Mouse (Mus musculus) heart, postnatal 14 days (tissue): ENCODE results near the gene Gm37240. TPM values are rescaled to one million over a fixed set of nuclear protein-coding genes. Genes with fewer than 3 reads are reported as not detected.
A peak's percentile ranks its signal among the peaks of the same experiment; 100 is the strongest.

ENCODE experiments used
- DNase-seq, 2 experiments: peaks; one replicate each; pipeline ENCODE4 v3.0.0; 2021 to 2022
- intact Hi-C: fragments of 180-260 bp; cut with DNase I; formaldehyde crosslinking; loops from one replicate; pipeline ENCODE4 v1.15.1; 2025
- total RNA-seq, 2 experiments: library from RNA; stranded (reverse); gene quantifications; 2 replicates each; pipeline ENCODE4 v1.2.3; 2021

The Gm37240 gene
- total RNA-seq, 2 experiments from 2014 or later, result 39.0 to 42.7 TPM

GRCm38 (mm10) chr3:85378703-85379395 lies 508.5 kb downstream of the Gm37240 start:
- intact Hi-C loops, result loop anchor here (5.0 to 10.0 kb wide), 3 partner anchors 133 to 454 kb away; no protein-coding TSS in a partner anchor
- DNase-seq, result no peak

- DNase-seq, result peak; percentile 46 to 65
- intact Hi-C loops, result loop anchor here (5.0 to 10.0 kb wide), 3 partner anchors 134 to 453 kb away; no protein-coding TSS in a partner anchor
These were observed 509.2 kb downstream of the Gm37240 start for GRCm38 (mm10) chr3:85377946-85378702.

GRCm38 (mm10) chr3:85377505-85377904 lies 509.8 kb downstream of the Gm37240 start:
- DNase-seq, result no peak
- intact Hi-C loops, result loop anchor here (5.0 to 10.0 kb wide), 3 partner anchors 135 to 453 kb away; no protein-coding TSS in a partner anchor

- intact Hi-C loops, result loop anchor here (5.0 to 10.0 kb wide), 3 partner anchors 136 to 452 kb away; no protein-coding TSS in a partner anchor
- no peak for DNase-seq
These were observed 510.8 kb downstream of the Gm37240 start for GRCm38 (mm10) chr3:85376541-85376940.

- intact Hi-C loops, result loop anchor here (10.0 kb wide), 2 partner anchors 192 to 448 kb away; no protein-coding TSS in a partner anchor
- no peak for DNase-seq
These were observed 514.3 kb downstream of the Gm37240 start for GRCm38 (mm10) chr3:85373039-85373438.

- intact Hi-C loops, result loop anchor here (10.0 kb wide), 2 partner anchors 195 to 445 kb away; no protein-coding TSS in a partner anchor
- no peak for DNase-seq
These were observed 517.5 kb downstream of the Gm37240 start for GRCm38 (mm10) chr3:85369847-85370246.

GRCm38 (mm10) chr3:85369157-85369556 lies 518.2 kb downstream of the Gm37240 start:
- intact Hi-C loops, result no loop called here
- DNase-seq, result no peak

GRCm38 (mm10) chr3:85368354-85369120 lies 518.8 kb downstream of the Gm37240 start:
- no peak for DNase-seq
- intact Hi-C loops, result no loop called here

GRCm38 (mm10) chr3:85364591-85365343 lies 522.6 kb downstream of the Gm37240 start:
- intact Hi-C loops, result no loop called here

GRCm38 (mm10) chr3:85362883-85363282 lies 524.4 kb downstream of the Gm37240 start:
- intact Hi-C loops, result no loop called here
- peak in 1 of 2 experiments; percentile 21 for DNase-seq

More at GRCm38 (mm10) chr3:85364591-85365343, 522.6 kb downstream of the Gm37240 start:
- DNase-seq, result no peak

GRCm38 (mm10) chr3:85356373-85356772 lies 530.9 kb downstream of the Gm37240 start:
- no peak for DNase-seq
- intact Hi-C loops, result no loop called here

- no peak for DNase-seq
- intact Hi-C loops, result loop anchor here (10.0 kb wide), 1 partner anchor 133 kb away; no protein-coding TSS in a partner anchor
These were observed 539.3 kb downstream of the Gm37240 start for GRCm38 (mm10) chr3:85348021-85348420.

- no peak for DNase-seq
- intact Hi-C loops, result loop anchor here (10.0 kb wide), 1 partner anchor 126 kb away; no protein-coding TSS in a partner anchor
These were observed 546.0 kb downstream of the Gm37240 start for GRCm38 (mm10) chr3:85341103-85341860.

- intact Hi-C loops, result loop anchor here (10.0 kb wide), 1 partner anchor 126 kb away; no protein-coding TSS in a partner anchor
- no peak for DNase-seq
These were observed 546.8 kb downstream of the Gm37240 start for GRCm38 (mm10) chr3:85340491-85340890.

- no peak for DNase-seq
- intact Hi-C loops, result loop anchor here (5.0 to 10.0 kb wide), 2 partner anchors 125 to 413 kb away; no protein-coding TSS in a partner anchor
These were observed 547.4 kb downstream of the Gm37240 start for GRCm38 (mm10) chr3:85339926-85340325.

GRCm38 (mm10) chr3:85339269-85339820 lies 548.0 kb downstream of the Gm37240 start:
- intact Hi-C loops, result loop anchor here (5.0 kb wide), 1 partner anchor 412 kb away; no protein-coding TSS in a partner anchor
- DNase-seq, result peak; percentile 15 to 25

- intact Hi-C loops, result loop anchor here (5.0 kb wide), 1 partner anchor 411 kb away; no protein-coding TSS in a partner anchor
These were observed 548.6 kb downstream of the Gm37240 start for GRCm38 (mm10) chr3:85338755-85339095.

More at GRCm38 (mm10) chr3:85338755-85339095, 548.6 kb downstream of the Gm37240 start:
- DNase-seq, result no peak
